Mouse (Mus musculus): Measurements from ENCODE around the gene Foxn1.

The Foxn1 gene

GRCm38 (mm10) chr11:78386508-78387043 lies at the start of gene Foxn1:
TSS of gene Foxn1 (minus strand) at chr11:78386558.
- peak; percentile 44 for DNase-seq (ENCODE audit: low spot score)

GRCm38 (mm10) chr11:78435776-78436349 lies 49.5 kb upstream of the Foxn1 start:
- DNase-seq (ENCODE audit: low spot score) = peak; percentile 55

- no peak for DNase-seq (ENCODE audit: low spot score)
Observed at GRCm38 (mm10) chr11:78434052-78434451, 47.7 kb upstream of the Foxn1 start.

- no peak for DNase-seq (ENCODE audit: low spot score)
Observed at GRCm38 (mm10) chr11:78431176-78431575, 44.8 kb upstream of the Foxn1 start.

- DNase-seq (ENCODE audit: low spot score) = no peak
Observed at GRCm38 (mm10) chr11:78430195-78430878, 44.0 kb upstream of the Foxn1 start.

GRCm38 (mm10) chr11:78428309-78428708 lies 42.0 kb upstream of the Foxn1 start:
- DNase-seq (ENCODE audit: low spot score) = no peak

- no peak for DNase-seq (ENCODE audit: low spot score)
Observed at GRCm38 (mm10) chr11:78427655-78428054, 41.3 kb upstream of the Foxn1 start.

- no peak for DNase-seq (ENCODE audit: low spot score)
Observed at GRCm38 (mm10) chr11:78425572-78425971, 39.2 kb upstream of the Foxn1 start.

GRCm38 (mm10) chr11:78424352-78424751 lies 38.0 kb upstream of the Foxn1 start:
- no peak for DNase-seq (ENCODE audit: low spot score)

GRCm38 (mm10) chr11:78422055-78422819 lies 35.9 kb upstream of the Foxn1 start, which contains the start of gene Slc13a2:
TSS of gene Slc13a2 (minus strand) at chr11:78422217.
- DNase-seq (ENCODE audit: low spot score) = no peak

GRCm38 (mm10) chr11:78421201-78422009 lies 35.0 kb upstream of the Foxn1 start:
- no peak for DNase-seq (ENCODE audit: low spot score)

GRCm38 (mm10) chr11:78420263-78420889 lies 34.0 kb upstream of the Foxn1 start:
- no peak for DNase-seq (ENCODE audit: low spot score)

- DNase-seq (ENCODE audit: low spot score) = no peak
Observed at GRCm38 (mm10) chr11:78416854-78417253, 30.5 kb upstream of the Foxn1 start.

GRCm38 (mm10) chr11:78412861-78413260 lies 26.5 kb upstream of the Foxn1 start:
- no peak for DNase-seq (ENCODE audit: low spot score)

GRCm38 (mm10) chr11:78412324-78412850 lies 26.0 kb upstream of the Foxn1 start:
- DNase-seq (ENCODE audit: low spot score) = no peak

GRCm38 (mm10) chr11:78411606-78412323 lies 25.4 kb upstream of the Foxn1 start:
- DNase-seq (ENCODE audit: low spot score) = no peak

GRCm38 (mm10) chr11:78408256-78409240 lies 22.2 kb upstream of the Foxn1 start:
- DNase-seq (ENCODE audit: low spot score) = no peak

GRCm38 (mm10) chr11:78402062-78402461 lies 15.7 kb upstream of the Foxn1 start:
- no peak for DNase-seq (ENCODE audit: low spot score)

- DNase-seq (ENCODE audit: low spot score) = no peak
Observed at GRCm38 (mm10) chr11:78401469-78401868, 15.1 kb upstream of the Foxn1 start.
